Mouse (Mus musculus) C2C12 (cell line): ENCODE data around the gene Tef. TPM values are rescaled to one million over a fixed set of nuclear protein-coding genes. Genes with fewer than 3 reads are reported as not detected.

ENCODE experiments used
- H3K27me3 ChIP-seq: one replicate; pipeline ENCODE4 v1.6.1; 2011; ENCODE audit not compliant: control insufficient read depth, insufficient read depth, insufficient read length
- H3K36me3 ChIP-seq: one replicate; pipeline ENCODE4 v1.6.1; 2011; ENCODE audit not compliant: control insufficient read depth, insufficient read depth
- H3K4me3 ChIP-seq: one replicate; pipeline ENCODE4 v1.5.1; 2011; ENCODE audit warnings: mild to moderate bottlenecking, control low read depth; ENCODE audit not compliant: poor library complexity, insufficient read depth, severe bottlenecking
- H3K79me2 ChIP-seq: one replicate; pipeline ENCODE4 v1.6.1; 2011; ENCODE audit not compliant: control insufficient read depth, insufficient read depth
- H3K79me3 ChIP-seq: one replicate; pipeline ENCODE4 v1.6.1; 2011; ENCODE audit warnings: low read depth, control low read depth
- H3ac ChIP-seq: one replicate; pipeline ENCODE3; 2011; ENCODE audit warnings: low read depth; ENCODE audit not compliant: control insufficient read depth, insufficient read length
- CEBPB ChIP-seq: IDR thresholded peaks from one replicate; pipeline ENCODE4 v1.6.1; 2011; ENCODE audit warnings: low read depth, mild to moderate bottlenecking, control low read depth, moderate library complexity
- CTCF ChIP-seq: IDR thresholded peaks from one replicate; pipeline ENCODE4 v1.5.1; 2011; ENCODE audit not compliant: control insufficient read depth, insufficient read depth, insufficient read length
- FOSL1 ChIP-seq: IDR thresholded peaks from one replicate; pipeline ENCODE4 v1.8.0; 2011; ENCODE audit warnings: mild to moderate bottlenecking, low read length; ENCODE audit not compliant: poor library complexity, insufficient read depth, severe bottlenecking
- MAX ChIP-seq: IDR thresholded peaks from one replicate; pipeline ENCODE4 v1.6.1; 2011; ENCODE audit warnings: mild to moderate bottlenecking, control low read depth
- MYOD1 ChIP-seq: IDR thresholded peaks from one replicate; pipeline ENCODE4 v1.6.1; 2011; ENCODE audit warnings: low read depth; ENCODE audit not compliant: control insufficient read depth, insufficient read length
- MYOG ChIP-seq: IDR thresholded peaks from one replicate; pipeline ENCODE4 v1.6.1; 2011; ENCODE audit not compliant: control insufficient read depth, insufficient read length; ENCODE audit errors: extremely low read depth
- USF1 ChIP-seq: IDR thresholded peaks from one replicate; pipeline ENCODE4 v1.6.1; 2011; ENCODE audit warnings: low read depth, mild to moderate bottlenecking, control low read depth, moderate library complexity
- polyA plus RNA-seq: library from polyadenylated mRNA; unstranded; fragments of >200 nt; fragmentation: generic; extraction: Trizol; gene quantifications from one replicate; pipeline ENCODE4 v1.2.1, GENCODE M21; 2012; ENCODE audit warnings: missing spikeins

Gene Tef
- polyA plus RNA-seq, 1 experiment: 32.6 TPM

DNA sequence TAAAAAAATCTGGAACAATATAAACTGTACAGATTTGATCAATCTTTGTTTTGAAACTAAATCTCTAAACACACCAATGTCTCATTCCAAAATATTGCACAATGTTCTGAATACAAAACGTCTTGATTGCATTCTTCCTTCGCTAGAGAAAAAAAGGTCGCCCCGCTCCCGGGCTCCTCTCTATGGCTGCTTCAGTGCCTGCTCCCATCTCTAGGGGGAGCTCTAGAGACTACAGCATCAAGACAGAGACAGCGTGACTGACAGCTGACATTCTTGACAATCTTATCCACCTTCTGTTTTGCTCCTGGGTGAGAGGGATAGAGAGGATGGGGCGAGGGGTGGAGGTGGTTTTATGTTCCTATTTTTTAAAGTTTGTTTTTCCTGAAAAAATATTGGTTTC, 46.1 kb downstream of the Tef start:
- Histone ChIP-seq H3K27me3 (no peaks in the 10 kb centered on the region), H3K79me2 (peaks cover 60% of the 10 kb centered on the region), H3K79me3 (peaks cover 10% of the 10 kb centered on the region), H3K36me3 (peaks cover 58% of the 10 kb centered on the region), H3K4me3 (no peak overlapping the region), H3ac (no peak overlapping the region)
- peak; percentile 68 for TF ChIP-seq CEBPB
- TF ChIP-seq CTCF: peak; percentile 34
- no peak for TF ChIP-seq MYOG

- peaks cover 64% of the 10 kb centered on the region for H3K36me3 ChIP-seq
- peaks cover 68% of the 10 kb centered on the region for H3K79me2 ChIP-seq
- H3K27me3 ChIP-seq: no peaks in the 10 kb centered on the region
- no peak overlapping the region for H3K4me3 ChIP-seq
- no peak overlapping the region for H3ac ChIP-seq
- TF ChIP-seq MAX (no peak), USF1 (no peak), MYOG (no peak), CEBPB (no peak), FOSL1 (no peak), MYOD1 (no peak), CTCF (no peak)
- peaks cover 16% of the 10 kb centered on the region for H3K79me3 ChIP-seq
Measured at GRCm38 (mm10) chr15:81849104-81849503, 46.9 kb downstream of the Tef start.

DNA sequence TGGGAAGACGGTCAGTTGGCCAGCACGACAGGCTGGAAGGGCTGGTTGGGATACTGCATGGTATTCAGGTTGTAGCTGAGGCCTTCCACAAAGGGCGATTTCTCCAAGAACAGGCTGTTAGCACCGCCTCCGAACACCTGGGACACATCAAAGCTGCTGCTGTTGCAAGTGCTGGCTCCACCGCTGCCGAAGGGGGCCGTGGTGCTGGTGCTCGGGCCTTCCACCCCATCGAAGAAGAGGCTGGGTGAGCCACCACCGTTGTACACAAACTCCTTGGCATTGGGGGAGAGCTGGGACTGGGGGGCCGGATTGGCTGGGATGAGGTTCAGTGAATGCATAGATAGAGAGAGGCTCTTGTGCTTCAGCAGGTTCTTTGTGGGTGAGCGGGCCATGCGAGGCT, 48.5 kb downstream of the Tef start:
- Histone ChIP-seq H3K36me3 (peaks cover 72% of the 10 kb centered on the region), H3ac (no peak overlapping the region), H3K4me3 (no peak overlapping the region), H3K79me3 (peaks cover 31% of the 10 kb centered on the region), H3K79me2 (peaks cover 84% of the 10 kb centered on the region), H3K27me3 (no peaks in the 10 kb centered on the region)
- TF ChIP-seq CEBPB: no peak
- no peak for TF ChIP-seq MYOD1
- no peak for TF ChIP-seq MYOG
- TF ChIP-seq USF1: no peak
- no peak for TF ChIP-seq MAX

DNA sequence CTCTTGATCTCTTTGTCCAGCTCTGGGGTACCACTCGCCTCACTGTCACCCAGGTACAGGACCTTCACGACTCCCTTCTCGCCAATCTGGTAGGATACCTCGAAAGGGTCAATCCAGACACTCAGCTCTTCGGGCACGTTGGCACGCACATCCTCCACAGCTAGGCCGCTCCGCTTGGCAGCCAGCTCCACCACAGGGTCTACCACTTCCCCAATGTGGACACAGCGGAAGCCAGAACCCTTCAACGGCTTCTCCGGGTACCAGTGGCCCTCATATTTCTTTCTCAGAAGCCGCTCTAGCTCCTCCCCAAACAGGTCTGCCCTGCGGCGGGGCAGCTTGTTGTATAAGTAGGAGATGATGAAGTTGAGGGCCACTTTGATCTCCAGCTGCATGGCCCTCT, 49.2 kb downstream of the Tef start:
- Histone ChIP-seq H3K36me3 (peaks cover 72% of the 10 kb centered on the region), H3K79me3 (peaks cover 35% of the 10 kb centered on the region), H3ac (no peak overlapping the region), H3K4me3 (no peak overlapping the region), H3K79me2 (peaks cover 91% of the 10 kb centered on the region), H3K27me3 (no peaks in the 10 kb centered on the region)
- no peak for TF ChIP-seq CTCF
- no peak for TF ChIP-seq USF1
- no peak for TF ChIP-seq MYOD1

DNA sequence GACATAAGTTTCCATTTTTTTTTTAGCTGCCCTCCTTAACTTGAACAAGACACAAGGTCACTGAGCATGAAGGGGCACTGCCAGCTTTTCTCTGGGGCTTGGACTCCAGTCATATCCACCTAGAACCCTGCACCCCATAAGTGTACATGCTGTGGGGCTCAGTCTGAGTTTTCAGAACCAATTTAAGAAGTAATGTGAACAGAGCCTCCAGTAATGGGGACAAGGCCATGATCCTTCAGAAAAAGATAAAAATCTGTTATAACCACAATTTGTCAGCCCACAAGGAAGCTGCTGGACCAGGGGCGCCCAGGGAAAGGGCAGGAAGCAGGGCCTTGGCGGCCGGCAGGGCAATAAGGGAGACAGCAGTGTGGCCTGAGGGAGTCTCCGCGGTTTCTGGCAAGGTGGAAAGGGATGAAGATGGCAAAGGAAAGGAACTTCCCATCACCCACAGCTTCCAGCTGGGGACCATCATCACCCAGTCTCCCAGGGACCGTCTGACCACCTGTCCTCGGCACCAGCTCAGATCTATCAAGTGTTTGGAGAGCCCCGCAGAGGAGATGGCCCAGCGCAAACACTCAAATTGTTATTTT, 50.3 kb downstream of the Tef start:
- H3ac ChIP-seq: no peak overlapping the region
- TF ChIP-seq CEBPB (no peak), MYOD1 (no peak), USF1 (no peak), CTCF (no peak), FOSL1 (no peak), MYOG (no peak), MAX (no peak)
- H3K79me2 ChIP-seq: peaks cover 98% of the 10 kb centered on the region
- H3K36me3 ChIP-seq: peaks cover 67% of the 10 kb centered on the region
- H3K4me3 ChIP-seq: no peak overlapping the region
- no peaks in the 10 kb centered on the region for H3K27me3 ChIP-seq
- H3K79me3 ChIP-seq: peaks cover 46% of the 10 kb centered on the region

DNA sequence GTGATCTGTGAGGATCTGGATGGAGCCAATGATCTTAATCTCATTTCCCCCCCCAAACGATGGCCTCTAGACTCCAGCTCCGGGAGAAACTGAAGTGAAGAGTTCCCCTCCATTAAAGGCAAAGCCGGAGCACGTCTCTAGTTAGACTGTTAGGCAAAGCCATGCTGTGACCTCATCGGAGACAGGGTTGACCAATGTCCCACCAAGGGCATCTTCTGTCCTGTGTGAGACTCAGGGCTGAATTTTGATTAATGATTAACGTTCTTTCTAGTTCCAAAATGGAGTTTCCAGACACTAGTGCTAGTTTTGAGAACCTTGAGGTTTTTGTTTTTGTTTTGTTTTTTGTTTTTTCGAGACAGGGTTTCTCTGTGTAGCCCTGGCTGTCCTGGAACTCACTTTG, 50.9 kb downstream of the Tef start:
- TF ChIP-seq CEBPB (no peak), FOSL1 (no peak), MAX (no peak), MYOD1 (no peak), CTCF (no peak), USF1 (no peak), MYOG (no peak)
- Histone ChIP-seq H3K4me3 (no peak overlapping the region), H3K79me2 (peaks cover 98% of the 10 kb centered on the region), H3ac (no peak overlapping the region), H3K36me3 (peaks cover 62% of the 10 kb centered on the region), H3K27me3 (no peaks in the 10 kb centered on the region), H3K79me3 (peaks cover 51% of the 10 kb centered on the region)
